Mouse (Mus musculus) bone marrow macrophage, adult 2 months (primary cell): Measurements from ENCODE around the gene B3gnt3.

ENCODE experiments used
- CTCF ChIP-seq: IDR thresholded peaks from 2 replicates; pipeline ENCODE4 v1.5.1; 2012; ENCODE audit warnings: low read depth, mild to moderate bottlenecking, low read length, moderate library complexity
- POLR2A ChIP-seq: IDR thresholded peaks from 2 replicates; pipeline ENCODE4 v1.6.1; 2012; ENCODE audit warnings: mild to moderate bottlenecking, low read depth, low read length, borderline replicate concordance

DNA sequence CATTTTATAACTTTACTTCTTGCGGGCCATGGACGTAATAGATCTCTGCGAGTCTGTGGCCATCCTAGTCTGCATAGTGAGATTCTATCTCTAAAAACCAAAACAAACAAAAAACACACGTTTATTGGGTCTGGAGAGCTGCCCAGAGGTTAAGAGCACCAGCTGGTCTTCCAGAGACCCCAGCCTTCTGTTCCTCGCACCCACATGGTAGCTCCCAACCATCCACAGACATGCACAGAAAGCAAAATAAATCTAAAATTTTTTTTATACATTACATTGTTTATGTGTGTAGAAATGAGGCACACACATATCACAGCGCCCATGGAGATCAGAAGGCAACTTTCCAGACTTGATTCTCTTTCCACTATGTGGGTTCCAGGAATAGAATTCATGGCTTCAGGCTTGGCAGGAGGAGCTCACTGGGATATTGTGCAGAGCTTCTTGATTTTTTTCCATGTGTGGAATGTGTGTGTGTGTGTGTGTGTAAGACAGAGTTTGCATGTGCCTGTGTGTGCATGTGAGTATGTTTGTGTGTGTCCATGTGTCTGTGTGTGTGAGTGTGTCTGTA, 29.3 kb downstream of the B3gnt3 start:
- TF ChIP-seq POLR2A (no peak), CTCF (no peak)
